Mouse (Mus musculus): ENCODE data around the gene Cbr1. TPM values are rescaled to one million over a fixed set of nuclear protein-coding genes. Genes with fewer than 3 reads are reported as not detected.
A peak's percentile ranks its signal among the peaks of the same experiment; 100 is the strongest.

Gene Cbr1
- polyA plus RNA-seq (2015; fragmentation: Nextera tagmentation; extraction: Ambion mirVana) = 55.1 and 60.2 TPM in 2 replicates

DNA sequence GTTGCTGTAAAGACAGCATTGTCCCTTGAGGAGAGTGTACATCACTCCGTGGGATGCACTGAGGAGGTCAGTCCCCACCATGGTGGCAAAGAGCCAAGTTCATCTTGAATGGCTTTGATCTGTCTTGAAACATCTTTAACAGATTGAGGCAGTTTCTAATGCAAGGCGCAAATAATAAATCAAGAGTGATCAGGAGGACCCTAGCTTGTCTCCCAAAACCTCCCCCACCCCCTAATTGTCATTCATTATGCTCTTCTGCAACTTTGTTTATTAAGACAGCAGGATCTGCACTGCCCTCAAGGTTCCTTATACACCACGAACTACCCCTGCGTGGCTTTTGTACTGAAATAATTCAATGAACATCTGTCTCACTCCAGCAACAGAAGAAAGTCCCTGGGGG, at the start of gene Cbr1:
TSS of gene Cbr1 (plus strand) at position 301 of the 400 bp plus-strand sequence.
- H3K36me3 ChIP-seq = no peaks in the 10 kb centered on the region
- peaks cover 17% of the 10 kb centered on the region for H3K4me1 ChIP-seq (replicated peaks)
- H3K9me3 ChIP-seq (replicated peaks) = no peaks in the 10 kb centered on the region
- no peaks in the 10 kb centered on the region for H3K27me3 ChIP-seq
- peak within 1 kb of the TSS; percentile 92 for H3K4me2 ChIP-seq
- H3K27ac ChIP-seq = no peak within 1 kb of the TSS
- WGBS = 72% methylated on average over 4 of the region's 4 CpGs
- no peak for ATAC-seq (replicated peaks; ENCODE audit: insufficient number of reproducible peaks, insufficient read depth, low FRiP score, low read depth)
- peak within 1 kb of the TSS; percentile 63 for H3K4me3 ChIP-seq
- H3K9ac ChIP-seq = 0 out of 2 replicates have a peak within 1 kb of the TSS, but pooled peaks have one; percentile 56

DNA sequence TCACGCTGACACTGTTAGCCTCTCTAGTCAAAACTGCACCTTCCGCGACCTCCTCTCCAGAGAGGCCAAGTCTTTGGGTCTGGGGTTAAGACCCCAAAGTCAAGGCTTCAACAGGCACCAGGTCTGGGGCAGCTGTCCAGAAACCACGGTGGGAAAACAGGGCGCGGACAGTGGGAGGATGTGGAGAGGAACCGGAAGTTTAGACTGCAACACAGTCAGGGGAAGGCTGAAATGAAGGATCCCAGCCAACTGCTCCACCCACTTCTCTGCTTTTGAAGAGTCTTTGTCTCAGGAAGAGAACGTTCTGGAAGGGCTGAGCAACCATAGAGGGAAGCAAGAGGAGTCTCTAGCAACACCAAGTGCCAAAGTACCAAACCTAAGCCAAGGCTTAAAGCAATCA, 48.0 kb upstream of the Cbr1 start:
- Histone ChIP-seq H3K27ac (no peak overlapping the region), H3K9ac (no peak overlapping the region), H3K4me1 (replicated peaks) (no peaks in the 10 kb centered on the region), H3K9me3 (replicated peaks) (no peaks in the 10 kb centered on the region), H3K4me3 (no peak overlapping the region), H3K27me3 (no peaks in the 10 kb centered on the region), H3K36me3 (no peaks in the 10 kb centered on the region), H3K4me2 (no peak overlapping the region)
- 59% methylated on average over 8 of the region's 8 CpGs for WGBS
- no peak for ATAC-seq (replicated peaks; ENCODE audit: insufficient number of reproducible peaks, insufficient read depth, low FRiP score, low read depth)

DNA sequence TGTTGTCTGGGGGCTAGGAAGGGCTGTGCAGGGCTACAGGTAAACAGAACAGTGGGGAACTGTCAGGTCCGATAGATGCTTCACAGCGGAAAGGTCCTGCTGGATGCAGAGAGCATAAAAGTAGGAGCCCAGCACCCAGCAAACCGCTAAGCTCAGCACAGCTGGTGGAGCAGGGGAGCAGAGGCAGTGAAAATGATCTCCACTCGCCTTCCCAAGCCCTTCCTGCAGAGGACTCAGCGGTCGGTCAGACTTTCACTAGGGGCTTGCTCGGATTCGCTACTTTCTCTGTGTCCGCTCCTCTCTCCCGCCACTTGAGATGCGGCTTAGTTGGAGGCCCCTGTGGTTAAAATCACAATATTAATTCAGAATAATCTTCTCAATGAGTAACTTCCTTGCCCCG, 47.2 kb upstream of the Cbr1 start:
- Histone ChIP-seq H3K27ac (no peak overlapping the region), H3K4me2 (peak overlapping the region; percentile 22; the same call in 1 of the 2 replicates), H3K4me1 (replicated peaks) (no peaks in the 10 kb centered on the region), H3K27me3 (no peaks in the 10 kb centered on the region), H3K36me3 (no peaks in the 10 kb centered on the region), H3K9ac (no peak overlapping the region), H3K9me3 (replicated peaks) (no peaks in the 10 kb centered on the region), H3K4me3 (no peak overlapping the region)
- ATAC-seq (replicated peaks; ENCODE audit: insufficient number of reproducible peaks, insufficient read depth, low FRiP score, low read depth) = no peak
- 28% methylated on average over 12 of the region's 12 CpGs for WGBS

DNA sequence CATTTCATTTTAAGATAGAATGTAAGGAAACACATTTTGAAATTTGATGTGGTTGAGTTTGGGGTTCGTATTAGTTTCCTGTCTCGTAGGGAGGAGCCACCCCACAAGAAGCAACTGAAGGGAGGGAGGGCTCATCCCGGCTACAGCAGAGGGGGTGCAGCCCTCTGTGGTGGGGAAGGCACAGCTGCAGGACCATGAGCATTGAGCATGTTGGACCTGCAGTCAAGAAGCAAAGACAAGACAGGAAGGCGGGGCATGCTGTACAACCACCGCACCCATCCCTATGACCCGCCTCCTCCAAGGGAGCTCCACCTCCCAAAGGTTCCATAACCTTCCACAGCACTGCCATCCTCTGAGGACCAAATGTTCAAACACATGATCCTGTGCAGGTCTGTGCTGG, 33.3 kb upstream of the Cbr1 start:
- H3K27ac ChIP-seq = no peak overlapping the region
- H3K27me3 ChIP-seq = peaks cover 8% of the 10 kb centered on the region
- no peaks in the 10 kb centered on the region for H3K9me3 ChIP-seq (replicated peaks)
- WGBS = 84% methylated on average over 6 of the region's 6 CpGs
- H3K4me3 ChIP-seq = no peak overlapping the region
- no peaks in the 10 kb centered on the region for H3K36me3 ChIP-seq
- H3K4me2 ChIP-seq = no peak overlapping the region
- H3K9ac ChIP-seq = no peak overlapping the region
- peaks cover 3% of the 10 kb centered on the region; the same call in 1 of the 2 replicates for H3K4me1 ChIP-seq (replicated peaks)
- no peak for ATAC-seq (replicated peaks; ENCODE audit: insufficient number of reproducible peaks, insufficient read depth, low FRiP score, low read depth)

DNA sequence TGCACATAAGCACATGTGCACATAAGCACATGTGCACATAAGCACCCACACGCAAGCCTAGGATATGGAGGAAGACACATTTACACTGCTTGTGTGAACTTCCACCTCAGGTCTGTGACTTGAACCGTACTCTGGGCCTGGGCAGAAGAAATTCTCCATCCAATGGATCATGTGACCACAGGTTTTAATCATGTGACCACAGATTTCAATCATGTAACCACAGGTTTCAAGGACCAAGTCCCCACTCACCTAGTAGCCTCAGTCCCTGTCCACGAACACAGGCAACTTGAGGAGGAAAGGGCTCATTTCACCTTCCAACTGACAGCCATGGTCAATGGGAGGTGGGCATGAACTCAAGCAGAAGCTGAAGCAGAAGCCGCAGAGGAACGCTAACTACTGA, 32.2 kb upstream of the Cbr1 start:
- Histone ChIP-seq H3K4me2 (no peak overlapping the region), H3K4me1 (replicated peaks) (peaks cover 3% of the 10 kb centered on the region; the same call in 1 of the 2 replicates), H3K9ac (no peak overlapping the region), H3K27me3 (peaks cover 13% of the 10 kb centered on the region), H3K9me3 (replicated peaks) (no peaks in the 10 kb centered on the region), H3K4me3 (no peak overlapping the region), H3K27ac (no peak overlapping the region), H3K36me3 (no peaks in the 10 kb centered on the region)
- WGBS = 88% methylated on average over 5 of the region's 5 CpGs
- ATAC-seq (replicated peaks; ENCODE audit: insufficient number of reproducible peaks, insufficient read depth, low FRiP score, low read depth) = no peak

DNA sequence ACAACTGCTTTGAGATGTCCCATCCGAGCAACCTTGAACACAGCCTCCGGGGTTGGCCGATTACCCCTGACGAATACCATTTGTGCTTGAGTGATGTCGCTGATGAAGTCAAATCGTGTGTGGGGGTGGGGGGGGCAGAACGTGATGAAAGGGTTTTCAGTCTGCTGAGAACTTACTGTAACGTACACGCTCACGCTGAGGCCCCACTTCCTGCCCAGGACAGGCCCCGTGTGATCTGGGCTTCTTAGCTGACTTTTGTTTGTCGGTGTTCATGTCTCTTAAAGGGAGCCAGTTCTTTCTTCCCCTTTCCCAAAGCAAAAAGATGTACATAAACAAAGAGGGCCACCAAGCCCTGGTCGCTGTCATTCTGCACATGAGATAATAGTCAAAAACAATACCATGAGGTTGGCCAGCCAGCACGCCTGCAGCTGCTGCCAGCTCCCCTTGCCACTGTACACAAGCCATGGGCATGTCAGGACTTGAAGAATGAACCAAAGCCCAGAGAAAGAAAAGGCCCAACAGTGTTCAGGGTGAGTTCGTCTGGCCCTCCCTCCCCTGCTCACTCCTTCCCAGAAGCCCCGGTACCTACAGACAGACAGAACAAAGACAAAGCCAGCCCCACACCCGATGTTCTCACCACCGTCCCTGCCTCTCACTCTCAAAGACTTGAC, 31.0 kb upstream of the Cbr1 start:
- no peaks in the 10 kb centered on the region for H3K36me3 ChIP-seq
- no peak overlapping the region for H3K4me2 ChIP-seq
- ATAC-seq (replicated peaks; ENCODE audit: insufficient number of reproducible peaks, insufficient read depth, low FRiP score, low read depth) = no peak
- H3K4me3 ChIP-seq = no peak overlapping the region
- H3K9ac ChIP-seq = no peak overlapping the region
- no peak overlapping the region; the same call in 1 of the 2 replicates for H3K27ac ChIP-seq
- no peaks in the 10 kb centered on the region for H3K9me3 ChIP-seq (replicated peaks)
- WGBS = 44% methylated on average over 18 of the region's 18 CpGs
- H3K27me3 ChIP-seq = peaks cover 14% of the 10 kb centered on the region
- peaks cover 3% of the 10 kb centered on the region; the same call in 1 of the 2 replicates for H3K4me1 ChIP-seq (replicated peaks)

DNA sequence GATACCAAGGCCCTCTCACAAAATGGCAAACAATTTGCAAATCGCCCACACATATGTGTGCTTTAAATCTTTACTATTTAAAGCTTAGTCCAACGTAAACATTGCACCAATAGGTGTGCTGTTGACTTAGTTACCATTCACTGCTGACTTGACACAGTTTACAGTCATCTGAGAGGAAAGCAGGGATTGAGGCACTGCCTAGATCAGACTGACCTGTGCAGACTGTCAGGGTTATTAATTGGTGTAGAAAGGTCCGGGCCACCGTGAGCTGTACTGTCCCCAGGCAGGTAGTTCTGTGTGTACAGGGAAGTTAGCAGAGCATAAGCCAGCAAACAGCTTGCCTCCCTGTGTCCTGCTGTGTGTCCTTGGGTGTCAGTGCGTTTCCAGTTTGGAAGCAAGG, 30.1 kb upstream of the Cbr1 start:
- peaks cover 3% of the 10 kb centered on the region; the same call in 1 of the 2 replicates for H3K4me1 ChIP-seq (replicated peaks)
- no peaks in the 10 kb centered on the region for H3K9me3 ChIP-seq (replicated peaks)
- no peaks in the 10 kb centered on the region for H3K36me3 ChIP-seq
- no peak overlapping the region for H3K9ac ChIP-seq
- no peak overlapping the region for H3K4me3 ChIP-seq
- WGBS = 73% methylated on average over 5 of the region's 5 CpGs
- peaks cover 14% of the 10 kb centered on the region for H3K27me3 ChIP-seq
- H3K27ac ChIP-seq = no peak overlapping the region
- ATAC-seq (replicated peaks; ENCODE audit: insufficient number of reproducible peaks, insufficient read depth, low FRiP score, low read depth) = no peak
- no peak overlapping the region for H3K4me2 ChIP-seq

DNA sequence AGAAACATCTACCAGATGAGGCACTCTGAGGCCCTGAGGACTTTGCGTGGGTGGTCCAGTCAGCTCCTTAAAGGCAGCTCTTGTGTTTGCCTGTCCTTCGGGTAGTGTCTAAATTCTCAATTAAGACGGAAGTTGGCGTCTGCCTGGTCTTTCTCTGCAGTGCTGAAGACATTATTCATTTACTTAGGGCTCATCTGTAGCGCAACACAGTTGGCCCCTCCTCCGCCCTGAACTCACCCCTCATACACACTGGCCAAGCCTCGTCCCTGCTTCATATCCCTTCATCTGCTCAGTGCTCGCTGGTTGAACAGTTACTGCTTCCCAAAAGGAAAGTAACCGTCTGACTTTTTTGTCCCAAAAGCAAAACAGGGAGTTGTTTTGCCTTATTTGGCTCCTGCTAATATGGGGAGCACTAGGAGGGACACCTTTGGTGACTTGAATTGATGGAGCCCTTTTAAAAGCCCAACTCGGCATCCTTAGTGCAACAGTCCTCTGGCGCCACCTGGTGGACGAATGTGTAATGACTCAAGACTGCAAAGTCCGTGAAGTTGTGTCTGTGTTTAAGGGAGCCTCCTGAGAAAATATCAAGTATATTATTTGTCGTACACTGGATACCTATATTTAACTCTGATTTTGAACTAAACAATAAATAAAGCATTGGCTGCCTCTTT, 29.1 kb upstream of the Cbr1 start:
- peaks cover 7% of the 10 kb centered on the region; the same call in 1 of the 2 replicates for H3K4me1 ChIP-seq (replicated peaks)
- ATAC-seq (replicated peaks; ENCODE audit: insufficient number of reproducible peaks, insufficient read depth, low FRiP score, low read depth) = no peak
- 31% methylated on average over 14 of the region's 14 CpGs for WGBS
- H3K36me3 ChIP-seq = no peaks in the 10 kb centered on the region
- no peak overlapping the region for H3K4me2 ChIP-seq
- H3K4me3 ChIP-seq = no peak overlapping the region
- no peaks in the 10 kb centered on the region for H3K9me3 ChIP-seq (replicated peaks)
- no peak overlapping the region for H3K27ac ChIP-seq
- H3K9ac ChIP-seq = no peak overlapping the region
- H3K27me3 ChIP-seq = peaks cover 14% of the 10 kb centered on the region

DNA sequence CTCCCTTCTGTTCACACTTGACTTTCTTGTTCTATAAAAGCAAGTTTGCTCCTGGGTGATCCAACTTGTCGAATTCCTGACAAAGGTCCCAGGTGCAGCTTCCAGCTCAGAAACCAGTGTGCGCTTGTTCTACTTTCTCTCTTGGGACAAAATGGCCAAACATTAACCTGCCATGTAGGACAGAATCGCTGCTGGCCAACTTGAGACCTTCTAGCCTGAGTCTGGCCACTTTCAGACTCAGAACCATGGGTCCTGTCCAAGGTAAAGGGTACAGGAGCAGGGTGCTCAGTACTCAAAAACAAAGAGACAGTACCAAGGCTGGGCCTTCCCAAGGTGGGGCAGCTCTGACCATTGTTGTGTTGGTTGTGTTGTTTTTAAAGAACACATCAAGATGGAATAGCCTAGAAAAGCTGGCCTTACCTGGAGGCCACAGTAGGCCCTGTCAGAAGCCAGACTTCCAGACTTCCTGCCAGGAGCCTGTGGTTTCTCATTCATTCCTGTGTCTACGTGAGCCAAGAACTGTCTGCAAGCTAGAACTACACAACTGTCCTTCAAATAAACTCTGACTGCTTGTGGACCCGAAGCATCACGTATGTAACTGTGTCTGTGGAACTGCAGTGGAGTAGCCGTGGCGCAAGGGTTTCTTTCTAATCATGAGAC, 27.2 kb upstream of the Cbr1 start:
- ATAC-seq (replicated peaks; ENCODE audit: insufficient number of reproducible peaks, insufficient read depth, low FRiP score, low read depth) = no peak
- 76% methylated on average over 8 of the region's 8 CpGs for WGBS
- Histone ChIP-seq H3K36me3 (no peaks in the 10 kb centered on the region), H3K9ac (no peak overlapping the region), H3K27ac (no peak overlapping the region), H3K4me2 (no peak overlapping the region), H3K9me3 (replicated peaks) (no peaks in the 10 kb centered on the region), H3K4me1 (replicated peaks) (peaks cover 7% of the 10 kb centered on the region; the same call in 1 of the 2 replicates), H3K27me3 (peaks cover 14% of the 10 kb centered on the region), H3K4me3 (no peak overlapping the region)

DNA sequence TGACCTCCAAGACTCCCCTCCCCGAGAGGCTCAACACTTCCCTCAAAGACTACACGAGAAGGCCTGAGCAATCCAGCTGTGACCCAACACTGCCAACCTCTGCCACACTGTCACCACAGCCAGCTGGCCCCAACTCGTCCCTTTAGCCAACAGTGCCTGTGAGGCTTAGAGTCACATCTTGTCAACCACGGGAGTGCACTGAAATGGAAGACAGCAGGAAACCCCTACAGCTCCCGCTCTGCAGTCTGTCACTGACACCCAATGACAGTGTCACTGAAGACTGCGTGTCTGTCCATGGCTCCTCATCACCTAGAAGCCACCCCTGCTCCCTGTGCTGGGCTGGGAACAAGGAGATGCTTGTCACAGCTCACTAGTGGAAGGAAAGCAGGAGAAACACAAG, 24.5 kb upstream of the Cbr1 start:
- H3K4me1 ChIP-seq (replicated peaks) = peaks cover 12% of the 10 kb centered on the region; the same call in 1 of the 2 replicates
- H3K27ac ChIP-seq = peak overlapping the region; percentile 49; the same call in 1 of the 2 replicates
- no peaks in the 10 kb centered on the region for H3K36me3 ChIP-seq
- no peaks in the 10 kb centered on the region for H3K9me3 ChIP-seq (replicated peaks)
- no peak overlapping the region for H3K9ac ChIP-seq
- H3K4me2 ChIP-seq = no peak overlapping the region
- WGBS = 28% methylated on average over 6 of the region's 6 CpGs
- no peak overlapping the region for H3K4me3 ChIP-seq
- ATAC-seq (replicated peaks; ENCODE audit: insufficient number of reproducible peaks, insufficient read depth, low FRiP score, low read depth) = peak; percentile 36; the same call in 1 of the 2 replicates
- H3K27me3 ChIP-seq = peaks cover 11% of the 10 kb centered on the region

DNA sequence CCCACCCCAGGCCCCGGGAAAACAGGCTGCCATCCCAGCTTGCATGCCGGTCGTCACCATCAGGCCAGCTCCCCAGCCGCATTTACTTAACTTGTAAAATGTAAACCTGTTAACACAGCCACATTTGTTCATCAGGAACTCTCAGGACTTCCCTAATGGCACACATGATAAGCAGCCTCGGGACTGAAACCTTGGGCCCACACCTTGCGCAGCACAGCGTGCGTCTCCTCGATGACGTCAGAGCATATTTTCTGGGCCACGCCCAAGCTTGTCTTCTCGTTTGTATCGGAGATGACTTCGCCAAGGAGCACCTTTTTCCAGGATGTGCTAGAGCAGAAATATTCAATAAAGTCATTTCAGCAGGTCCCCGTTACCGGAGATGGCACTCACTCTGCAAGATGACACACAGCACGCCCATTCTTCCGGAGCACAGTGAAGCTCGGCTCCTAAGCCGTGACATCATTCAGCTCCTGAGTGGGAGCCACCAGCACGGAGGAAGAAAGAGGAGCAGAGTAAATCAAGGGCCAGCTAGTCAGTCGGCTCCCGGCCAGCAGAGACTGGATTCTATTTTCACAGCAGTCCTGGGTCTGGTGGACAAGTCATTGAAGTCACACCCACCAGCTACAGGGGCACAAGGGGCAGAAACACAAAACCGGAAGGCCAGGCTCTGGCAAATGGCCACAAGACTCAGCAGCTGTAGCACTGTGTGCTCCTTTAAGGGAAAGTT, 20.5 kb upstream of the Cbr1 start:
- no peaks in the 10 kb centered on the region for H3K9me3 ChIP-seq (replicated peaks)
- peak overlapping the region; percentile 8; the same call in 1 of the 2 replicates for H3K4me2 ChIP-seq
- peaks cover 17% of the 10 kb centered on the region for H3K4me1 ChIP-seq (replicated peaks)
- ATAC-seq (replicated peaks; ENCODE audit: insufficient number of reproducible peaks, insufficient read depth, low FRiP score, low read depth) = no peak; the same call in 1 of the 2 replicates
- peaks cover 5% of the 10 kb centered on the region; the same call in 1 of the 2 replicates for H3K36me3 ChIP-seq
- no peak overlapping the region for H3K4me3 ChIP-seq
- no peak overlapping the region for H3K9ac ChIP-seq
- H3K27ac ChIP-seq = 0 out of 2 replicates have a peak overlapping the region, but pooled peaks have one; percentile 21
- 77% methylated on average over 24 of the region's 24 CpGs for WGBS
- no peaks in the 10 kb centered on the region for H3K27me3 ChIP-seq
